Mouse (Mus musculus): ENCODE data around the gene Zbtb32.

DNA sequence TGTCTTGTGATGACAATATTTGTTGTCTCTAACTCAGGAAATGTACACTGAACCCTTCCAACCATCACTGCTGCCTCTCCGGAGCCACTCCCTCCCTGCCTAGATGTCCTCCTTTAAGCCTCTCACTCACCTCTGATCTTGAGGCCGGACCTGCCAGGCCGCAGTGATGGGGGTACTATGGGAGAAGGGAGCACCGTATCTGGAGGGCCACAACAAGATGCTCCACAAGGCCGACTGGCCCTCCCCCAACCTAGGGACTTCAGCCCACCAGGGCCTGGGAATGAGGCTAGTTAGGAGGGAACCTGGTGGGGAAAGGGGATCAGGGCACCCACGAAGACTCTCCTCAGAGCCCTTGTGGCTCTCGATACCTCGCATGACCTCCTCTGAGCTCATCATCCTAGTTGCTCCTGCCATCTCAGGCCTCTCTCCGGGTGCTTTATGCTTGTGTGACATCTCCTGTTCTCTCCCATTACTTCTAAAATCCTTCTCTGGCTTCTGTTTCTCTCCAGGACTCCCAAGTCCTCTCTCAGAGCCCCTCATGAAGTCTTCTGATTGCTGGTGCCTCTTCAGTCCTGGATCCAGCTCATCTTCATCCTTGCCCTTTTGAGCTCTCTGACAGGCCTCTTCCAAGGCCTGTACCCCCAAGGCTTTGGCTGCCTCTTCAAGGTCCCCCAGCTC lies 7.6 kb downstream of the Zbtb32 start:
- no peak for TF ChIP-seq CTCF (IDR thresholded peaks at IDR 0.05; ENCODE audit: extremely low read depth, insufficient read depth, insufficient read length, insufficient replicate concordance)
- TF ChIP-seq POLR2A (IDR thresholded peaks at IDR 0.05; ENCODE audit: low read depth, low read length) = no peak

All from spleen, adult 2 months (tissue).